Mouse (Mus musculus) hindbrain, embryonic 10.5 days (tissue): ENCODE data around the gene Tll2. TPM values are rescaled to one million over a fixed set of nuclear protein-coding genes. Genes with fewer than 3 reads are reported as not detected.

Experiments
- DNase-seq: peaks from one replicate; pipeline ENCODE4 v3.0.0-alpha.2; 2017; ENCODE audit warnings: low spot score
- H3K27ac ChIP-seq: fragments of 300-500 bp; sonication (generic); 2 replicates; pipeline ENCODE4 v1.5.1; 2016; ENCODE audit warnings: mild to moderate bottlenecking, moderate library complexity
- H3K27me3 ChIP-seq: fragments of 300-500 bp; sonication (generic); 2 replicates; pipeline ENCODE4 v1.6.1; 2016; ENCODE audit warnings: mild to moderate bottlenecking; ENCODE audit not compliant: poor library complexity, insufficient read depth, severe bottlenecking
- H3K36me3 ChIP-seq: fragments of 300-500 bp; sonication (generic); 2 replicates; pipeline ENCODE4 v1.6.1; 2016; ENCODE audit warnings: mild to moderate bottlenecking, moderate library complexity
- H3K4me1 ChIP-seq: fragments of 300-500 bp; sonication (generic); replicated peaks from 2 replicates; pipeline ENCODE4 v1.6.1; 2016; ENCODE audit warnings: mild to moderate bottlenecking
- H3K4me3 ChIP-seq: fragments of 300-500 bp; sonication (generic); 2 replicates; pipeline ENCODE4 v1.5.1; 2016; ENCODE audit warnings: mild to moderate bottlenecking, moderate library complexity
- H3K9me3 ChIP-seq: fragments of 300-500 bp; sonication (generic); 2 replicates; pipeline ENCODE4 v1.6.1; 2016; ENCODE audit warnings: mild to moderate bottlenecking, moderate library complexity
- WGBS: fragments of 180-500 bp; shearing (Covaris S2); methylation state at CpG from one replicate; pipeline ENCODE4 v1.1.7; 2016; 5-methylcytosine and 5-hydroxymethylcytosine counted together
- polyA plus RNA-seq: library from polyadenylated mRNA; unstranded; fragments of >200 nt; fragmentation: Nextera tagmentation; extraction: Ambion mirVana; gene quantifications from 2 replicates; pipeline ENCODE4 v1.2.1, GENCODE M21; 2016

Tll2 gene
- polyA plus RNA-seq, 1 experiment from 2014 or later: 0.68 TPM

DNA sequence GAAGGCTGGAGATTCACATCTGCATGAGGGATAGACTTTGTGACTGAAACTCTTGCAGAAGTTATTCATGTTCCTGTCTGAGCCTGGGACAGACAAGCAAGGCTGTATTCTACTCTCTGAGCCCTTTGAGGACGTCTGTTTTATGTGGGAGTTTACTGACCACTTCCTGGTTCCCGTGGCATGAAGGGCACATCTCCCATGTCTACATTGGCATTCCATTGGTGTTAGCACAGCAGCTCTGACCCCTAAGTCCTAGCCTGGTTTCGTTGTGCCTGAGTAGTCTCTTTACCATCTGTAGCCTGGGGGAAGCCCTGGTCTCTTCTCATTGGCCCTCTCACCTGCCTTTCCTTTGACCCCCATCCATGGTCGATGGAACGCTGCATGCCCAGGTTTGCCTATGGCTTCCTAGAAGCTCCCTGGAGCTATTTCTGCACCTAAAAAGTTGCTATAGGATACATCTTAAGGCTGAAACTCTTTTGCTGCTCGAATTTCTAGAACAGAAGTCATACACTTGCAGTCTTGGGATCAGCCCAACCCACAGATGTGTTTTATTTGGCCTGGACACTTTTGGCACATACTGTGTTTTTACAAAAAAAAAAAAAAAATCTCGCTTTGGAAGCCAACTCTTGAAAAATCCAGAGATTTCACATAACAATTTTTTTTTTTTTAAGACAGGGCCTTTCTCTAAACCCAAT lies 55.2 kb downstream of the Tll2 start:
- WGBS: 87% methylated on average over 7 of the region's 7 CpGs
- H3K27me3 ChIP-seq: no peaks in the 10 kb centered on the region
- no peak overlapping the region for H3K27ac ChIP-seq
- no peaks in the 10 kb centered on the region for H3K4me1 ChIP-seq
- no peak overlapping the region for H3K4me3 ChIP-seq
- no peak for DNase-seq
- no peaks in the 10 kb centered on the region for H3K36me3 ChIP-seq
- peaks cover 8% of the 10 kb centered on the region; the same call in 1 of the 2 replicates for H3K9me3 ChIP-seq

DNA sequence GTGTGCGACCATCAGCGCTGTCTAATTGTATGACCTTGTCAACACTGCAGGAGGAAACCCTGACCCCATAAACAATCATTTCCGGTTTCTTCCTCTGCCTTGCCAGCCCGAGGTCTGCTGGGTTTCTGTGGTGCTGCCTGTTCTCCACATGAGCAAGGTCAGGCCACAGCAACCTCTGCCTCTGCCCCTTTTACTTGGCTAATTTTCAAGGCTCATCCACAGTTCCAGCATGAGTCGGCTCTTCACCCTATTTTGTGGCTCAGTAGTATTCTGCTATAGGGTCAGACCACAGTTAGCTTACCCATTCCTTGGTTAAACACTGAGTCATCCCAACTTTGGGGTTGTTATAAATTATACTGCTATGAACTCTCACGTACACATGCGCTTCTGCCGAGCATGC lies 65.7 kb downstream of the Tll2 start:
- Histone ChIP-seq H3K4me3 (no peak overlapping the region), H3K27ac (no peak overlapping the region), H3K27me3 (no peaks in the 10 kb centered on the region), H3K9me3 (no peaks in the 10 kb centered on the region), H3K4me1 (no peaks in the 10 kb centered on the region), H3K36me3 (no peaks in the 10 kb centered on the region)
- DNase-seq: no peak
- 79% methylated on average over 8 of the region's 8 CpGs for WGBS

DNA sequence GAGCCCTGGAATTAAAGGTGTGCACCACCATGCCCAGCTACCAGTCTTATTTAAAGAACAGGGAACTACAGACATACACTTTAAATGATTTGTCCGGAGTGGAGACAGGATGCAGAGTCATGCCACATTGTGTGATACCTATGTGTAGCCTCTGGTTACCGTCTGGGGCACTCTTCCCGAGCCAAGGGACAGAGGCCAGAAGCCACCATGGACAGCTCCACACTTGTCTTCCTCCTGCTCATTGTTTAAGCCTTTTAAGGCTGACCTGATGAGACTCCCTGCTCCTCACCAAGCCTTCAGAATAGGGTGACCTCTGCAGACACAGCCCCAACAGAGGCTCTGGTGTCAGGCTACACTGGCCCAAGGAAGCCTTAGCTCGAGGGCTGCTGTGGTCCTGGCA lies 67.0 kb downstream of the Tll2 start:
- no peaks in the 10 kb centered on the region for H3K36me3 ChIP-seq
- H3K27me3 ChIP-seq: no peaks in the 10 kb centered on the region
- H3K27ac ChIP-seq: no peak overlapping the region
- 59% methylated on average over 4 of the region's 4 CpGs for WGBS
- no peaks in the 10 kb centered on the region for H3K9me3 ChIP-seq
- H3K4me3 ChIP-seq: no peak overlapping the region
- no peaks in the 10 kb centered on the region for H3K4me1 ChIP-seq
- no peak for DNase-seq

DNA sequence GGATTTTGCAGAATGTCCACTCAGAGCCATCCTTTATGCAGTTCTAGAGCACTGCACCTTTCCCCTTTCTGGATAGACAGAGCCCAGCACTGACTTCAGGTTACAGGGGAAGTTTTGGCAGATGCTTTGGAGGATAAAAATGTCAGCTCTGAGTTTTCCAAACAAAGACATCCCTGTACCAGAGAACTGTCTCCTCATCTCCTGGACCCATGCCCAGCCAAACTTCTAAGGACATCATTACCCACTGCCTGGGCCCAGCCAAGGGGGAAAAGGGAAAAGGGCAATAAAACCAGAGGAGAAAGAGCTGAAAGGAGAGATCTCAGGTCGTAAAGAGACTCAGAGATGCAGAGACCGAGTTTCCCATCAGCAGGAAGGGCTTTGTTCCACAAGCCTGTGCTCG lies 83.6 kb downstream of the Tll2 start:
- Histone ChIP-seq H3K4me1 (peaks cover 4% of the 10 kb centered on the region; the same call in 1 of the 2 replicates), H3K4me3 (no peak overlapping the region), H3K36me3 (no peaks in the 10 kb centered on the region), H3K27me3 (no peaks in the 10 kb centered on the region), H3K27ac (no peak overlapping the region), H3K9me3 (no peaks in the 10 kb centered on the region)
- DNase-seq: no peak
- WGBS: 29% methylated on average over 3 of the region's 3 CpGs

DNA sequence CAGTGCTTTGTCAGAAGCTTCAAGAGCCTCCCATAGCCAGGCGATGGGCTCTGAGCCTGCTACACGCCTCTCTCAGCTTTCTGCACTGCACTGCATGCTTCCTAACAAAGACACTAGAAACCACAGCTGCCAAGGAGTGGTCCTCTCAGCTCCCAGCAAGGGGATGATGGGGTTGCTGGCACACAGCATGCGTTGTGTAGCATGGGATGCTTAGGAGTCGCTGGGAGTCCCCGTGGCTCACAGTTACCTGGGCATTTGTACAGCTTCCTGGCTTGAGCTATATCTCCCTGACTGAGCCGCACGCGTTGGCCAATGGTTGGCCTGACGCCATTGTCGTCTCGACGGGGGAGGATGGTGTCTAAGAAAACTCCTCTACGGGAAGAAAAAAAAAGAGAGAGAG lies 86.7 kb downstream of the Tll2 start:
- Histone ChIP-seq H3K27me3 (no peaks in the 10 kb centered on the region), H3K4me3 (no peak overlapping the region), H3K27ac (no peak overlapping the region), H3K36me3 (no peaks in the 10 kb centered on the region), H3K9me3 (no peaks in the 10 kb centered on the region), H3K4me1 (peaks cover 9% of the 10 kb centered on the region)
- WGBS: 93% methylated on average over 13 of the region's 13 CpGs
- DNase-seq: no peak

DNA sequence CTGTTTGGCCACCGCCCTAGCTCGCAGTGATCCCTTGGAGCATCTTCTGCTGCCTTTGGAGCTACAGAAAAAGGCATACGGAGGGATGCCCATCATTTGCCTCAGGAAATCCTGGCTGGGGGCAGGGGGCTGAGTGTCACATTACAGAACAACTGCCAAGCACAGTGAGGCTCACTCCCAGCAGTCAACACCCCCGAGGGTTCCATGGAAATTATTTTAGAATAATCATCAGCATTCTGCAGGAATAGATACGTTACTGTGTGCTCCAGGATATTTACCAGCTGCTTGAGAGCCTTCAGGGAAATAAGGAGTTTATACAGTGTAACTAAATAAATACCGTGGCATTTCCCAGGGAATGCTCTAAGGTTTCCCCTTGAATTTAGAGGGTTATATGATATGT lies 88.3 kb downstream of the Tll2 start:
- 61% methylated on average over 6 of the region's 6 CpGs for WGBS
- no peak overlapping the region for H3K27ac ChIP-seq
- no peak for DNase-seq
- H3K4me1 ChIP-seq: peaks cover 25% of the 10 kb centered on the region
- H3K4me3 ChIP-seq: no peak overlapping the region
- no peaks in the 10 kb centered on the region for H3K27me3 ChIP-seq
- H3K9me3 ChIP-seq: no peaks in the 10 kb centered on the region
- H3K36me3 ChIP-seq: no peaks in the 10 kb centered on the region

DNA sequence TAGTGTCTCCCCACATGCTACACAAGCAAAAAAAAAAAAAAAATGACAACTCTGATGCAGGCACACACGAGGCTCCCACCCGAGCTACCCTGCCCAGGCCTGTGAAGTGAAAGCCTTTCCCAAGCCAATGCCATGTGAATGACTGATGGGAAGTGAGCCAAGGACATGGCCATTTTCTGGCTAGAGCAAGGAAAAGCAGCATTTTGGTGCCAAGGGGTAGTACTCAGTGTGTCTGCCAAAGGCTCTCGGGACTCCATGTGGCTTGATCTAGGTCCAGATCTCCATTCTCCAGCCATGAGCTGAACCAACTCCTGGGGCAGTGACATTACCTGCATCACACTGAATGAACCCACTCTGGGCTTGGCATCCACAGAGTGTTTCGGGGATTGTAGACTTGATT lies 89.3 kb downstream of the Tll2 start:
- WGBS: 92% methylated on average over 4 of the region's 4 CpGs
- DNase-seq: no peak
- H3K27me3 ChIP-seq: no peaks in the 10 kb centered on the region

DNA sequence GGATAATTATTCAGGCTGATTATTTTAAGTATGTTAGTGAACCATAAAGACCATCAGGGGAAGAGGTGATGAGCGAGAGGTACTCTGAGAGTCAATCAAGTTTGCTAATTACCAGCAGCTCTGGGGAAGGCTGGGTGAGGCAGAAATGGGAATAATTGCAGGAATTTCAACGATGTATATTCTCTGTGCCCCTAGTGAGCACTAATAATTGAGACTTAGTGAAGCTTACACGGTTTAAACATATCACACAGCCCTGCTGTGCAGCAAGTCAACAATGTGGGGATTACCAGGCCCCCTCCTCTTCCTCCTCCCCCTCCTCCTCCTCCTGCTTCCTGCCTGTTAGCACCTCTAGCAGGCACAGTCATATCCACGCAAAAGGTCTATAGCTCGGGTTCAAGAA lies 92.0 kb downstream of the Tll2 start:
- DNase-seq: no peak
- Histone ChIP-seq H3K4me1 (peaks cover 43% of the 10 kb centered on the region), H3K9me3 (no peaks in the 10 kb centered on the region)

More for the DNA sequence above, 89.3 kb downstream of the Tll2 start:
- Histone ChIP-seq H3K4me1 (peaks cover 35% of the 10 kb centered on the region), H3K9me3 (no peaks in the 10 kb centered on the region), H3K27ac (no peak overlapping the region), H3K4me3 (no peak overlapping the region), H3K36me3 (no peaks in the 10 kb centered on the region)

DNA sequence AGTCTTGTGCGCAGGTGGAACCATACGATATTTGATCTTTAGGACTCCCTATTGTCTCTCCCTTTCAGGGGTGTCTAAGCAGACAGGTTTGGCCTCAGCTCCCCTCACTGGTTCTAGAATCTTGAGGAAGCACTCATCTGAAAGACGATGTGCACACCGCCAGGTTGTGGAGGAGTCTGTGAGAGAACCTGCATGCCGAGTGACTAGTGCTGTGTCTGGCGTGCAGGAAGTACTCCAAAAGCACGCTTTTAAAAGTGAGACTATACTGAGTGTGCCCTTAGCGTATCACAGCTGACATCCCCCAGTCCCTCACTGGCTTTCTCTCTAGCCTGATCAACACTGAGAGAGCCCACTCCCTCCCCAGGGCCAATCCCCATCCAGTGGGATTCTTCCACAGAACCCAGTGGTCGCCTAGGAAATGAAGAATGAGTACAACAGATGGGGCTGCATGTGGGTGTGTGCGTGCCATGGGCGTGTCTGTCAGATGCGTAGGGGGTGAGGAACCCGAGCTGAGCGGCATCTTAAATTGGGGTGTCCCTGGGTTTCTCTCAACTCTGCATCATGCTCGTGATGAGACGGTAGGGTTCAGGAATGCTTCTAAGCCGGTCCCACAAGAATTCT lies 92.6 kb downstream of the Tll2 start:
- H3K9me3 ChIP-seq: no peaks in the 10 kb centered on the region
- no peaks in the 10 kb centered on the region for H3K36me3 ChIP-seq
- peak; percentile 29 for DNase-seq
- peak overlapping the region; percentile 62 for H3K27ac ChIP-seq
- peaks cover 48% of the 10 kb centered on the region for H3K4me1 ChIP-seq
- H3K27me3 ChIP-seq: peaks cover 5% of the 10 kb centered on the region; the same call in 1 of the 2 replicates
- H3K4me3 ChIP-seq: peak overlapping the region; percentile 21; the same call in 1 of the 2 replicates
- 67% methylated on average over 17 of the region's 17 CpGs for WGBS

More for the DNA sequence above, 92.0 kb downstream of the Tll2 start:
- no peaks in the 10 kb centered on the region for H3K36me3 ChIP-seq
- 46% methylated on average over 5 of the region's 5 CpGs for WGBS
- H3K27ac ChIP-seq: 0 out of 2 replicates have a peak overlapping the region, but pooled peaks have one; percentile 24
- H3K27me3 ChIP-seq: peaks cover 5% of the 10 kb centered on the region; the same call in 1 of the 2 replicates
- H3K4me3 ChIP-seq: no peak overlapping the region

DNA sequence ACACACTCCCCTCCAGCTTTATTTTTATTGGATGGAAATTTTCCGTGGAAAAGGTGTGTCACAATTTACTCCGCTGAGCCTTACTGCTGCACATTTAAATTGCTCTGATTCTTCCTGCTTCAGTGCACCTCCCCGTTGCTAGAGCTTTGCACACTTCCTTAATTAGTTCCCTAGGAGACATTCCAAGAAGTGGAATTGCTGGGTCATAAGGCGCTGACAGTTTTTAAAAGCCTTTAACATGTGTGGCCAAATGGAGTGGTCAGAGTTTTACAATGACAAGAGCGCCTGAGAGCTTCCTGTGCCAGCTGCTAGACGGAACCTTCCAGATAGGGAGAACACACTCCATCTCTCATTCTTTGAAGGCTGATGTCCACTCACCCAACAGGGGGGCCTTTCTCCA lies 94.0 kb downstream of the Tll2 start:
- Histone ChIP-seq H3K27ac (no peak overlapping the region), H3K36me3 (no peaks in the 10 kb centered on the region), H3K4me3 (no peak overlapping the region), H3K9me3 (no peaks in the 10 kb centered on the region), H3K27me3 (peaks cover 5% of the 10 kb centered on the region; the same call in 1 of the 2 replicates), H3K4me1 (peaks cover 52% of the 10 kb centered on the region)
- WGBS: 60% methylated on average over 6 of the region's 6 CpGs
- DNase-seq: no peak

DNA sequence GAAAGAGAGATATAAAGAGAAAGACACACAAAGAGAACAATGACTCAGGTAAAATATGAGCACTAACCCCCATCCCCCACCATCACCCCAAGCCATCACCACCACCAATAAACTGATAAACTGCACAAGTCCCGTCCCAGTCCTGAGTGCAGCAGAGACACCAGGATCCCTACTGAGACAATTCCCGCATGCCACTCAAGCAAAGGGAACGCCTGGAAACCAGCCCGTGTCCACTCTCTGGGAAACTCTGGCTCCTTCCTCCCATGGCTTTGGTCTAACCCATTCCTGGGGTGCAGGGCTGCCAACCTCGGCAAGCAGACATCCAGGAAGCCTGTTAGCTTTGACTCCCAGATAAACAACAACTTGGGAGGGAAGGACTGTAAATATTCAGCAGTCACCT lies 96.6 kb downstream of the Tll2 start:
- no peaks in the 10 kb centered on the region for H3K9me3 ChIP-seq
- peaks cover 53% of the 10 kb centered on the region for H3K4me1 ChIP-seq
- 56% methylated on average over 5 of the region's 5 CpGs for WGBS
- H3K36me3 ChIP-seq: no peaks in the 10 kb centered on the region
- H3K27ac ChIP-seq: no peak overlapping the region
- H3K4me3 ChIP-seq: no peak overlapping the region
- H3K27me3 ChIP-seq: peaks cover 10% of the 10 kb centered on the region; the same call in 1 of the 2 replicates
- no peak for DNase-seq

DNA sequence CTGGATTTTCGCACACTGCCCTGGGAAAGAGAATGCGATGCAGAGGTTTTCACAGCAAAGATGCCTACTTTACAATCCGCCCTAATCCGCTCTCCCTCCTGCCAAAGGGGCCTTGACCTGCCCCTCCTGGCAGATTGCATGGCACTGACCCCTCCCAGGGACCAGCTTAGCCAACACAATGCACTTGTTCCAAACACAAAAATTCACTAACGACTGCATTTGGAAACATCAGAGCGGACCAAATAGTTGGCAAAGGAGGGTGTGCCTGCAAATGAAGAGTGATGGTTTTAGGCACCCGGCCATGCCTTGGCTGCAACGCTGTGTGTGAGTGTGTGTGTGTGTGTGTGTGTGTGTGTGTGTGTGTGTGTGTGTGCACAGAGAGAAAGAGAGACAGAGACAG lies 97.1 kb downstream of the Tll2 start:
- H3K27me3 ChIP-seq: peaks cover 10% of the 10 kb centered on the region; the same call in 1 of the 2 replicates
- H3K4me3 ChIP-seq: no peak overlapping the region
- H3K9me3 ChIP-seq: no peaks in the 10 kb centered on the region
- H3K36me3 ChIP-seq: no peaks in the 10 kb centered on the region
- no peak overlapping the region for H3K27ac ChIP-seq
- peaks cover 48% of the 10 kb centered on the region for H3K4me1 ChIP-seq
- WGBS: 65% methylated on average over 8 of the region's 8 CpGs
- no peak for DNase-seq

DNA sequence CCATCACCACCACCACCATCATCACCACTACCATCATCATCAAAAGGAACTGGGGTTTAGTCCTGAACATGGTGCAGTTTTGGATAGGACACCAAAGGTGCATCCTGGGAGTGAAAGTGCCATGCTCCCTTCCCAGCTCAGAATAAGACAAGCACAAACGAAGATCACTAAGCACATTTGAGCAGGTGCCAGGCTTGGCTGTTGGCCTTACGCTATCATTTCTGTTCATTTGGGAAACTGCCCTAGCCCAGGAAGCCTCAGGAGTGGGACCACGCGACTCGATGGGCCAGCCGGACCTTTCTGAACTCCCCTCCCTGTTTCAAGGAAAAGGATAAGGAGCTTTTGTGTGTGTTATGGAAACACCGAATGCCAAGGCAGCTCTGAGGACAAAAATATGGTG lies 98.0 kb downstream of the Tll2 start:
- Histone ChIP-seq H3K4me1 (peaks cover 40% of the 10 kb centered on the region), H3K27ac (no peak overlapping the region), H3K4me3 (no peak overlapping the region), H3K36me3 (no peaks in the 10 kb centered on the region), H3K27me3 (peaks cover 10% of the 10 kb centered on the region; the same call in 1 of the 2 replicates), H3K9me3 (no peaks in the 10 kb centered on the region)
- DNase-seq: no peak
- 92% methylated on average over 7 of the region's 7 CpGs for WGBS
